Mouse (Mus musculus) heart, embryonic 10.5 days (tissue): ENCODE data around the gene Micall1. TPM values are rescaled to one million over a fixed set of nuclear protein-coding genes. Genes with fewer than 3 reads are reported as not detected.

ENCODE experiments used
- DNase-seq: peaks from one replicate; pipeline ENCODE4 v3.0.0-alpha.2; 2017; ENCODE audit warnings: low spot score
- H3K27ac ChIP-seq: fragments of 300-500 bp; sonication (generic); 2 replicates; pipeline ENCODE4 v1.5.1; 2016; ENCODE audit warnings: mild to moderate bottlenecking
- H3K27me3 ChIP-seq: fragments of 300-500 bp; sonication (generic); 2 replicates; pipeline ENCODE4 v1.6.1; 2016; ENCODE audit warnings: mild to moderate bottlenecking; ENCODE audit not compliant: poor library complexity, insufficient read depth, severe bottlenecking
- H3K36me3 ChIP-seq: fragments of 300-500 bp; sonication (generic); 2 replicates; pipeline ENCODE4 v1.6.1; 2016; ENCODE audit warnings: mild to moderate bottlenecking, moderate library complexity
- H3K4me1 ChIP-seq: fragments of 300-500 bp; sonication (generic); 2 replicates; pipeline ENCODE4 v1.6.1; 2016; ENCODE audit warnings: mild to moderate bottlenecking
- H3K4me3 ChIP-seq: fragments of 300-500 bp; sonication (generic); 2 replicates; pipeline ENCODE4 v1.5.1; 2016; ENCODE audit warnings: mild to moderate bottlenecking, moderate library complexity
- H3K9me3 ChIP-seq: fragments of 300-500 bp; sonication (generic); 2 replicates; pipeline ENCODE4 v1.6.1; 2016; ENCODE audit warnings: mild to moderate bottlenecking, moderate library complexity
- WGBS: fragments of 180-500 bp; shearing (Covaris S2); methylation state at CpG from one replicate; pipeline ENCODE4 v1.1.7; 2016; 5-methylcytosine and 5-hydroxymethylcytosine counted together
- polyA plus RNA-seq: library from polyadenylated mRNA; unstranded; fragments of >200 nt; fragmentation: Nextera tagmentation; extraction: Ambion mirVana; gene quantifications from 2 replicates; pipeline ENCODE4 v1.2.1, GENCODE M21; 2016

Gene Micall1
- 13.1 and 14.5 TPM in 2 replicates for polyA plus RNA-seq

DNA sequence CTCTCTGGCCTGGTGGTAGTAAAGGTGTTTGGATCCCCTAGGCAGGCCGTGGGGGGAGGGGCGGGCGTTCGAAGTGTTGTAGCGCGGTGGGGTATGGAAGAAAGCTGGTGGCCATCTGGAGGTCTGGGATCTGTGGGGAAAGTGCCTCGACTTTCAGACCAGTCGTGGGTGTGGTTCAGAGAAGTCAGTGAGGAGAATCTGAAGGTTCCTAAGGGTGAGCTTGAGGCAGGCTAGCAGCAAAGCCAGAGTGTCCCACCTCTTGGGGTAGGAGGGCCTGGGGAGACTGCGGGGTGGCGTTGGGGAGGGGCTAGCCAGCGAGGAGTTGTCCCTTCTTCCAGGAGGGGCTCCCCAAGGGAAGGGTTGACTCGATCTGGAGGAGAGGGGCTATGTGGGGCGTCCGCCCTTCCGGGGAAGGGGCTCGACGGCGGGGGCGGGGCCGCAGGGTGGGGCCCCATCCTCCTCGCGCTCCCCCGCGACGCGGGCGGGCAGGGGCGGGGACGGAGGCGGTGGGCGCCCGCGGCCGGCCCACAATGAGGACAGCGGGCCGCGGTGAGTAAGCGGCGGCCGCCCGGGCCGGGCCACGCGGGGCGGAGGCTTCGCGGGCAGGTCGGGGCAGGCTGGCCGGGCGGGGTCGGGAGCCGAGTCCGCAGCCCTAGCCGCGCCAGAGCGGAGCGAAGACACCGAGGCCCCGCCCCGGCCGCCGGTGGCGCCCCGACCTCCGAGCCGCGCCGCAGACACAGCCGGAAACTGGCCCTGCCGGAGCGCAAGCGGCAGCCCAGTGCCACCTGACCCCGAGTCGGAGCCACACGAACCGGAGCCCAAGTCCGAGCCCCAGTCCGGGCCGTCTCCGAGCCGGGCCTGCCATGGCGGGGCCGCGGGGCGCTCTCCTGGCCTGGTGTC, at the start of gene Micall1:
Micall1 (plus strand) TSS at position 478 of the 900 bp plus-strand sequence.
- peaks cover 41% of the 10 kb centered on the region for H3K4me1 ChIP-seq
- H3K27me3 ChIP-seq: no peaks in the 10 kb centered on the region
- H3K4me3 ChIP-seq: peak within 1 kb of the TSS; percentile 84
- no peaks in the 10 kb centered on the region for H3K9me3 ChIP-seq
- peak; percentile 85 for DNase-seq
- peak within 1 kb of the TSS; percentile 98 for H3K27ac ChIP-seq
- WGBS: under 1% methylated on average over 79 of the region's 85 CpGs
- H3K36me3 ChIP-seq: peaks cover 15% of the 10 kb centered on the region

DNA sequence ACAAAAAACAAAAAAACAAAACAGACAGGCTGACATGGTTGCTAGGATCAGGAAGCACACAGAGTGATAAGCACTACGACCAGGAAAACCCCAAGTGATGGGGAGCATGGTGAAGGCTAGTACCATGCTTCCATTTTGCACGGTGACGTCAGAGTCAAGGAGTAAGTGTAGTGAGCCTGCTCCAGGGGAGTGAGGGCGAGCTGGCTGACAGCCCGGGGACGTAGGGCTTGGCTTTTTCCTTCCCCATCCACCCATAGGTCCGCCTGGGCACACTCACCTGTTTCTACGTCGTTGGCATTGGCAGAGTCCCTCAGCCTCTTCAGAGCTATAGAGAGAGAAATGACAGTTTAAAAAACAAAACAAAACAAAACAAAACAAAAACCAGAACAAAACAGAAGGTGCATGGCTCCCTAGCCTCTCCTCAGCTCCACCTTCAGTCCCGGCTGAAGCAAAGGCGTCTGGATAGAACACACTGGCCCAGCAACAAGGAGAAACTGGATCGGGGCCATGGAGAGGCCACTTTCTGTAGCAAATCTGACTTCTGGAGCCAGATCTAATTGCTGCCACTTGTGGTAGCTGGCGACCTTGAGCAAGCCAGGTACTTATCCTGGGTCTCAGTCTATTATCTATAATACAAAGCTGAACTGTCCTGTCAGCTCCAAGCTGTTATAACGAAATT, 47.7 kb upstream of the Micall1 start:
- 79% methylated on average over 14 of the region's 14 CpGs for WGBS
- Histone ChIP-seq H3K36me3 (peaks cover 50% of the 10 kb centered on the region), H3K4me3 (0 out of 2 replicates have a peak overlapping the region, but pooled peaks have one; percentile 95)

DNA sequence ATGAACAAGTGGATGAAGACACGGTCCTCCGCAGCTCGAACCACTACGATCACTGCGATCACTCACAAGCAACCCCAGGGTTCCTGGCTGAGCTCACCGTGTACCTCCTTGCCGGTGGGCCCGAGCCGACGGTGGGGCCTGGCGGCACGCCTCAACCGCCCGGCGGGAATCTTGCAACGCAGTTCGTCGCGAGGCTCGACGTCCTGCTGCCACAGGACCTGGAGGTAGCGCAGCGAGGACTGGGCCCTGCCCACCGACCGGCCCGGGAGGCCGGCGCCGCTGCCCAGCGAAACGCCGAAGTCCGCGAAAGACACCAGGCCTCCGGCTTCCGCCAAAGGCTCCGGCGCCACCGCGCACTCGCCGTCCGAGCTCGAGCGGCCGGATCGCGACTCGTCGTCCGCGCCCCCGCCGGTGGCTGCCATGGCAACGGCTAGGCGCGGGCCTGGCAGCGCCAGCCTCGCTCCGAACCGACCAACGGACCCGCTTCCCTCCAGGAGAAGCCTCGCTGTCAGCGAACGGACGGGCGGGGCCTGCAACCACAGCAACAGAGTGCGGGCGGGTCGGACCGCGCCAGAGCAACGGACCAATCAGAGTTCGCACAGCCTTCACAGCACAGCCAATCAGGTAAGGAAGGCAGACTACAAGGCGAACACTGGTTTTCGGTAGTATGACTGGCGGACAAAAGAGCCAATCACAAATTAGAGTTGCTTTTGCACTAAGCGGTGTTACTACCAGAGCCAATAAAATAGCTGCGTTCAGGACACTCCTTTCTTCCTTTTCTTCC, 46.1 kb upstream of the Micall1 start, which contains the start of gene Ankrd54:
Ankrd54 (minus strand) TSS at position 518 of the 784 bp plus-strand sequence.
- peak; percentile 100 for DNase-seq
- peaks cover 35% of the 10 kb centered on the region for H3K36me3 ChIP-seq
- peaks cover 54% of the 10 kb centered on the region for H3K4me1 ChIP-seq
- H3K9me3 ChIP-seq: no peaks in the 10 kb centered on the region
- H3K27me3 ChIP-seq: no peaks in the 10 kb centered on the region
- peak within 1 kb of the TSS; percentile 95 for H3K4me3 ChIP-seq
- WGBS: under 1% methylated on average over 80 of the region's 80 CpGs
- H3K27ac ChIP-seq: peak within 1 kb of the TSS; percentile 92

More for the DNA sequence above, 47.7 kb upstream of the Micall1 start:
- DNase-seq: no peak
- no peak overlapping the region for H3K27ac ChIP-seq
- H3K27me3 ChIP-seq: no peaks in the 10 kb centered on the region
- no peaks in the 10 kb centered on the region for H3K9me3 ChIP-seq
- peaks cover 41% of the 10 kb centered on the region for H3K4me1 ChIP-seq

DNA sequence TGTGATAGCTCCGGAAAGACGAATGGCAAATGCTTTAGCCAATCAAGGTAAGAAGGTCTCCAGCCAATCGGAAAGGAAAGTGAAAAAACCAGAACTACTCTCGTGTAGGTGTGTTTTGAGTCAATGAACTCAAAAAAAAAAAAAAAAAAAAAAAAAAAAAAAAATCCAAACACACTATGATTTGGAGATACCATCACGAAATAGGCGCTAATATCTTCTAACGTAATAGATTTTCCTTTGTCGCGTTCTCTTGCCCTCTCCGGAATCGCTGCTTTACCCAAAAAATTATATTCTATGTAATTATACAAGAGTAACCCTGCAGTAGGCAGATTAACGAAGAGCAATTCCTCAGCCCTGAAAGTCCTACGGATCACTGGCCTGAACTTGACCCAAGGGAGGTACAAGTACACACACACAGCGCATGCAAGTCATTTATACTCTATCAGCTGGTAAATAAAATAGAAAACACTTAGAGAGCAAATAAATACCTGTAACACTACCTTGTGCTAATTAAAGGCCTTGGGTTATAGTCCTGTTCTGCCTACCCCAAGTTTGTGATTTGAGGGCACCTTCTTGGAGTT, 45.4 kb upstream of the Micall1 start:
- peak overlapping the region; percentile 83 for H3K27ac ChIP-seq
- H3K4me1 ChIP-seq: peaks cover 58% of the 10 kb centered on the region
- H3K36me3 ChIP-seq: peaks cover 28% of the 10 kb centered on the region

DNA sequence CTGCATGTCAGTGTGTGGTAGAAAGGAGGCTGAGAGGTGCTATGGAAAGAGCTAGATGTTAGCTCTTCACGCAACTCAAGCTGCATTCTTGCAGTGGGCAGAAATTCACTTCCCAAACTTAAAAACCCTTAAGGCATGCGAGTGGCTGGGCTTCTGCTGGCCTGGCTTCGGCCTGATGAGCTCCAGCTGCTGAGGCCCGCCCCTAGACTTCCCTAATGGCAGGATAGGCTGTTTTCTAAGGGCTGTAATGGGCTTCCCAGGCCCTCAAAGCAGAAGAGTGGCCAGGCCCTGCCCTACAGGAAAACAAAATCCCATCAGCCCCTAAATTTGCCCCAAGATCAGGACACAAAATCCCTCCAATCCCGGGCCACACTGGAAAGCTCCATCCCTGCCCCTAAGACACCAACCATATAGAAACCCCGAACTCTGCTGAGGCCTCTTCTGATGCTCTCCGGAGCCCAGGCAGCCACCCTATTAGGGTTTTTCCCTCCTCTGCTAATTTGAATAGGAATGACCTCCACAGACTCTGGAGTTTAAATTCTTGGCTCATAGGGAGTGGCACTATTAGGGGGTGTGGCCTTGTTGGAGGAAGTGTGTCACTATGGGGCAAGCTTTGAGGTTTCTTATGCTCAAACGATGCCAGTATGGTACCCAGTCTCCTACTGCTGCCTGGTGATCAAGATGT, 43.5 kb upstream of the Micall1 start:
- H3K27ac ChIP-seq: no peak overlapping the region
- peaks cover 8% of the 10 kb centered on the region for H3K36me3 ChIP-seq
- H3K4me3 ChIP-seq: no peak overlapping the region
- H3K9me3 ChIP-seq: no peaks in the 10 kb centered on the region
- DNase-seq: no peak
- 50% methylated on average over 8 of the region's 8 CpGs for WGBS
- H3K27me3 ChIP-seq: no peaks in the 10 kb centered on the region
- peaks cover 60% of the 10 kb centered on the region for H3K4me1 ChIP-seq

More for the DNA sequence above, 45.4 kb upstream of the Micall1 start:
- Histone ChIP-seq H3K9me3 (no peaks in the 10 kb centered on the region), H3K4me3 (peak overlapping the region; percentile 95), H3K27me3 (no peaks in the 10 kb centered on the region)
- no peak for DNase-seq
- WGBS: 9% methylated on average over 14 of the region's 14 CpGs

DNA sequence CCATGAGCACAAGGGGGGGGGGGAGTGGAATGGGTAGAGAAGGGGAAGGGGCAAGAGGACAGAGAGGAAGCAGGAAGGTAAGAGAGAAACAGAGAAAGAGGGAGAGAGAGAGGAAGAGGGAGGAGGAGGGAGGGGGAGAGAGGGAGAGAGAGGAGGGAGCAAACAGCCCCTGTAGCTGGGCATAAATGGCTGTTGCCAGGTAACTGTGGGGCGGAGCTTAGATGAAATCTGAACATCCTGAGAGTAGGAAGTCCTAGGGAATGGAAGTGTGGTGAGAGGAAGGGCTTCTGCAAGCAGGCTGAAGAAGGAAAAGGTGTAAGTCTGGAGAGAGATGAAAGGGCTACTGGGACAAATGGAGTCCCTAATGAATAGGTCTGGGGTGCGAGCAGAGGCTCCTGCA, 42.4 kb upstream of the Micall1 start:
- H3K27me3 ChIP-seq: no peaks in the 10 kb centered on the region; the same call in 1 of the 2 replicates
- H3K36me3 ChIP-seq: no peaks in the 10 kb centered on the region
- H3K27ac ChIP-seq: peak overlapping the region; percentile 56; the same call in 1 of the 2 replicates
- WGBS: 58% methylated on average over 2 of the region's 2 CpGs
- H3K4me1 ChIP-seq: peaks cover 54% of the 10 kb centered on the region
- H3K9me3 ChIP-seq: no peaks in the 10 kb centered on the region
- no peak overlapping the region for H3K4me3 ChIP-seq
- DNase-seq: no peak

DNA sequence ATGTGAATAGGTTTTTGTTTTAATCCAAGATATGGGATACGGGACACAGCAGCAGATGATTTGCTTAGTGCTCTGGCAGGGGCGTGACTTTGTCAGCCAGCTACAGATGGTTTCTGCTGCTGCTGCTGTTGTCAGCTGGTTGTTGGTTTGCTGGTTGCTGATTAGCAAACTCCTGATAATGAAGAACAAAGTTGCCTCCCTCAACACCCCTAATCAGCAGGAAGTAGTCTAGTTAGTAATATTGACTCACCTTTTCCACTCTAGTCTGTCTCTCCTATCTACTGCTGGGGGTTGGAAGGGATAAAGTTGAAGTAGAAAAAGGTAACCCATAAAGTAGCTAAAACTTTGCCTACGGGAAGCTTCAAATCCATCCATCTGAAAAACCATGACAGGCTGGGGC, 41.1 kb upstream of the Micall1 start:
- WGBS: 34% methylated on average over 3 of the region's 3 CpGs
- peak overlapping the region; percentile 56; the same call in 1 of the 2 replicates for H3K27ac ChIP-seq

DNA sequence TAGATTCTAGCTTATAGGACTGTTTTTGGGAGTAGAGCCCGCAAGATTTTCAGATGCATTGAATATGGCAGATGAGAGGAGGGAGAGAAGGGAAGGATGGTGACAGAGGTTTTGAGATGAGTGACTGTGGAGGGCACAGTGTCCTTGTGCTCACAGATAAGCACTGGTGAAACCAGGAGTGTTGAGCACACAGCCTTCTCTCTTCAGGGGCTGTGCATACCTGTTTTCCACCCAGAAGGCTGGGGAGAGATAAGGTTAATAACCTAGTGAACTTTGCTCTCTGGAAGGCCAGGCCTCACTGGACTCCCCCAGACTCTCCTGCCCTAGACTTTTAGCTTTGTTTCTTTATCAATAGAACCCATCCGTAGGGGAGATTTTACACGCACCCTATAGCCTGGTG, 40.3 kb upstream of the Micall1 start:
- no peaks in the 10 kb centered on the region for H3K36me3 ChIP-seq
- H3K27me3 ChIP-seq: no peaks in the 10 kb centered on the region; the same call in 1 of the 2 replicates
- H3K9me3 ChIP-seq: no peaks in the 10 kb centered on the region
- H3K27ac ChIP-seq: peak overlapping the region; percentile 56; the same call in 1 of the 2 replicates
- H3K4me1 ChIP-seq: peaks cover 38% of the 10 kb centered on the region
- no peak overlapping the region; the same call in 1 of the 2 replicates for H3K4me3 ChIP-seq
- DNase-seq: no peak
- WGBS: 62% methylated on average over 3 of the region's 3 CpGs

More for the DNA sequence above, 41.1 kb upstream of the Micall1 start:
- DNase-seq: no peak
- Histone ChIP-seq H3K27me3 (no peaks in the 10 kb centered on the region; the same call in 1 of the 2 replicates), H3K36me3 (no peaks in the 10 kb centered on the region), H3K9me3 (no peaks in the 10 kb centered on the region), H3K4me1 (peaks cover 41% of the 10 kb centered on the region), H3K4me3 (no peak overlapping the region)

DNA sequence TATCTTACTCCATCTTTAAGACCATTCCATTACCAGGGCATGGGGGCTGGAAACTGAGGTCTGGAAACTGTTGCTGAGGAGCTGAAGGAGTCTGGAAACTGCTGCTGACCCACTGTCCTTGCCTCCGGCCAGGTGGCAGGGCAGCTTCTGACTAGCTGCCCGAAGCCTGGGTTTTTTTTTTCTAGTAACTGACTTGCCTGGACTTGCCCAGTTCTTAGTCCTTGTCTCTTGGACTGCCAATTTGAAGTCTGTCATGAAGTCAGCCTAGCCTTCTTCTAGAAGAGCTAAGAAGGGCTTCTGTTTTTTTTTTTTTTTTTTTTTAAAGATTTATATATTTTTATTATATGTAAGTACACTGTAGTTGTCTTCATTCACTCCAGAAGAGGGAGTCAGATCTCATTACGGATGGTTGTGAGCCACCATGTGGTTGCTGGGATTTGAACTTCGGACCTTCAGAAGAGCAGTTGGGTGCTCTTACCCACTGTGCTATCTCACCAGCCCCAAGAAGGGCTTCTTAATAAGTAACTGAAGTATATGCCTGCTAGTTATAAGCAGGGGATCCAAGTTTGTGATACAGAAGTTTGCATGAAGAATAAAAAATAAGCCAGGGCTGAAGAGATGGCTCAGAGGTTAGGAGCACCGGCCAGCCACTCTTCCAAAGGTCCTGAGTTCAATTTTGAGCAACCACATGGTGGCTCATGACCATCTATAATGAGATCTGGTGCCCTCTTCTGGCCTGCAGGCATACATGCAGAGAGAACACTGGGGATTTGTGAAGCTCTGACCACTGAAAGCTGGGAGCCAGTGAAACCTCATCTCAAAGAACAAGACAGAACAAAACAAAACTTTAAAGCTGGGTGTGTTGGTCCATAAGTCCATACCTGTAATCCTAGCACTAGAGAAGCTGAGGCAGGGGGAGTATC, 37.3 kb upstream of the Micall1 start:
- H3K4me1 ChIP-seq: peaks cover 33% of the 10 kb centered on the region
- H3K9me3 ChIP-seq: no peaks in the 10 kb centered on the region
- H3K4me3 ChIP-seq: no peak overlapping the region
- no peak overlapping the region for H3K27ac ChIP-seq
- no peak for DNase-seq
- H3K27me3 ChIP-seq: no peaks in the 10 kb centered on the region; the same call in 1 of the 2 replicates
- 70% methylated on average over 5 of the region's 5 CpGs for WGBS
- H3K36me3 ChIP-seq: peaks cover under 1% of the 10 kb centered on the region; the same call in 1 of the 2 replicates

DNA sequence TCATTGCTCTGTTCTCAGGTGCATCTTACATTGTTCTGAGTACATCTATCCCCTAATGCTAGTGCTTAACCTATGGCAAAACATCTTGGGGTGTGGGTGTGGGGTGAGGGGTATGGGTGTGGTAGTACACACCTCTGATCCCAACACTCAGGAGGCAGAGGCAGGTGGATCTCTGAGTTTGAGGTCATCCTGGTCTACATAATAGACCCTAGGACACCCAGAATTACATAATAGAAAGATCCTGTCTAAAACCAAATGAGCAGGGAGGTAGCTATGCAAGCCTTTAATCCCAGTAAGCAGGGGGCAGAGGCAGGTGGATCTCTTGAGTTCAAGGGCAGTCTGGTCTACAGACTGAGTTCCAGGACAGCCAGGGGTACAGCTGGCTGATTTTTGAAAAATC, 34.9 kb upstream of the Micall1 start:
- peaks cover 14% of the 10 kb centered on the region for H3K4me1 ChIP-seq
- H3K27ac ChIP-seq: no peak overlapping the region
- H3K9me3 ChIP-seq: no peaks in the 10 kb centered on the region
- H3K36me3 ChIP-seq: peaks cover 24% of the 10 kb centered on the region
- no peaks in the 10 kb centered on the region; the same call in 1 of the 2 replicates for H3K27me3 ChIP-seq
- no peak for DNase-seq
- H3K4me3 ChIP-seq: no peak overlapping the region

DNA sequence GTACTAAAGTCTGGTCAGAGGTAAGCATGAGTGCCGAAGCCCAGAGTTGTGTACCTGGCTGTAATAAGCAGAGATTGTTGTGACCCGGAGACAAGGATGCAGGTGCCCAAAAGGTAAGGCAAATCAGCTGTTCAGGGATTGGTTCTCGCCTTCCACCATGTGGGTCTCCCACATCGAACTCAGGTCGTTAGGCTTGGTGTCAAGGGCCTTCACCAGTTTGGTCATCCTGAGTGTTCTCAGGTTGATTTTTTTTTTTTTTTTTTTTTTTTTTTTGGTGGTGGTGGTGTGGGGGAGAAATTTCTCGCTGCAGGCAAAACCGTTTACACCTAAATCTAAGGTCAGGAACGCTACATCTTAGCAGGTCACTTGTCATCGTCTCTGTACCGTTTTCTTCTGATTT, 34.3 kb upstream of the Micall1 start:
- WGBS: 33% methylated on average over 10 of the region's 10 CpGs

More for the DNA sequence above, 34.3 kb upstream of the Micall1 start:
- peaks cover 14% of the 10 kb centered on the region for H3K4me1 ChIP-seq
- peaks cover 31% of the 10 kb centered on the region for H3K36me3 ChIP-seq
- DNase-seq: no peak
- no peaks in the 10 kb centered on the region; the same call in 1 of the 2 replicates for H3K27me3 ChIP-seq
- peak overlapping the region; percentile 97 for H3K4me3 ChIP-seq
- H3K27ac ChIP-seq: peak overlapping the region; percentile 90
- H3K9me3 ChIP-seq: no peaks in the 10 kb centered on the region
